Mouse (Mus musculus) CD8-positive naive resting alpha-beta T cell, adult 2 months (primary cell): ENCODE results near the gene Ppp1r16b.
"Not testable (repeated sequence)": the region's sequence is repeated elsewhere in the genome, so short reads cannot be mapped to it uniquely, and the experiment has no call there.

Experiments
- DNase-seq, 2 experiments: peaks; one replicate each; pipeline ENCODE4 v3.0.0; 2022; ENCODE audit warnings: low read depth in 2 of 2, low spot score in 2 of 2

The Ppp1r16b gene

DNA sequence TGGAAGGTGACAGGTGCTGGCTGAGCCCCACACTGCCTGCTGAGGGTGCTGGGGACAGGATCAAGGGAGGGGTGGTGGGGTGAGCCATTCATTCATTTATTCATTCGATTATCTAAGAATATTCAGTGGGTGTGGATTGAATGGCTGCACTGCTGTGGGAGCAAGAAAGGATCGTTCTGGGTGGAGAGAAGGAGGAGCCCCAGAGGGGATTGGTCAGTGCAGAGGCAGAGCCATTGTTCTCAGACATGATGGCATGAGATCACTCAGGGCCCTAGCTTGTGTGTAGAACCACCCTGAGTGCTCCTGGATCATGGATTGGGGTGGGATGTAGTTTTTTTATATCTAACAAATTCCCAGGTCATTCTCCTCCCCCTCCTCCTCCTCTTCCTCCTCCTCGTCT lies 56.3 kb downstream of the Ppp1r16b start:
- no peak for DNase-seq

- no peak for DNase-seq
These were observed 56.9 kb downstream of the Ppp1r16b start for GRCm38 (mm10) chr2:158722135-158722534.

DNA sequence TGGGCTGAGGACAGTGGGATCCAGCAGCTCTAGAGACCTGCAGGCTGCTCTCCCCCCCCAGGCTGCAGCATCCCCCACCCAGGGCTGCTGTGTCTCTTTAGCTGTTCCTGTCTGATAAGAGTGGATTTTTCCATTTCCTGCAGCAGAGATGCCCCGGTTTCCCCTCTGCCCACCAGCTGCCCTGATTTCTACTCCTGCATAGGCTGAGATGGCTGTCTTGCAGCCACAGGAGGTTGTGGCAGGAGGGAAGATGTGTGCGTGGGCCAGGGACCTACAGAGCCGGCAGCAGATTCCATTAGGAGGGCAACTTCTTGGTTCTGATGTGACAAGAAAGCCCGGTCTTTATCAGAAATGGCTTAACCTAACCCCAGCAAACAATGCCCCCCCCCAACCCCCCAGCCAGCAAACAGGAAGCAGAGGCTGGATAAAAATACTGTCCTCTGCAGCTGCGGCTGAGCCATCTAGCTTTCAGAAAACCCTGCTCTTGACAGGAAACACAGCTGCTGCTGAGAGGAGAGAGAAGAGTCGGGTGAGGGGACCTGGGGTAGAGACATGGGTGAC lies 57.9 kb downstream of the Ppp1r16b start:
- peak; percentile 32 to 54 for DNase-seq

DNA sequence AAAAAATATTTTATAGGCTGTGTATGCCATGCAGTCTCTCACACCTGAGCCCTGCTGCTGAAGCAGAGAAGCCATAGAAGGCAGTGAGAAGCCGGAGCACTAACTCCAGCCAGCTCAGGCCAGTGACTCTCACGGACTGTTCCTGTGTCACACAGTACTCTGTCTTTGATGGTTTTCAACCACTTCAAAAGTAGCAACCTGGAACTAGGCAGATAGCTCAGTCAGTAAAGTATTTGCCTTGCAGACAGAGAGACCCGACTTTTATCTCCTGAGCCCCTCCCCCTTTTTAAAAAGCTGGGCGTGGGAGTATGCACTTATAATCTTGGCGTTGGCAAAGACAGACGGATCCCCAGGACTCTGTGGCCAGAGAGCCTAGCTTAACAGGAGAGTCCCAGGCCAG lies 58.6 kb downstream of the Ppp1r16b start:
- DNase-seq, result no peak

DNA sequence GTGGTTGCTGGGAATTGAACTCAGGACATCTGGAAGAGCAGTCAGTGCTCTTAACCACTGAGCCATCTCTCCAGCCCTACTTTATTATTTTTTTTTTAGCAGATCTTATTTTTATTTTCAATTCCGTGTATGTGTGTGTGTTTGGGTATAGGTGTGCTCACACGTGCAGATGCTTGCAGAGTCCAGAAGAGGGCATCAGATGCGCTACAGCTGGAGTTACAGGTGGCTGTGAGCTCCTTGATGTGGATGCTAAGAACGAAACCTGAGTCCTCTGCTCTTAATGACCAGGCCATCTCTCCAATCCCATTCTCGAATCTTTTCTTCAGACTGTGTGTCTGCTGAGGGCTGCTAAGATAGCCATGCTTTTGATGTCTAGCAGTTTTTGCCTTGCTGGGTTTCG lies 61.1 kb downstream of the Ppp1r16b start:
- DNase-seq, result no peak

- no peak for DNase-seq
These were observed 63.0 kb downstream of the Ppp1r16b start for GRCm38 (mm10) chr2:158728061-158728815.

DNA sequence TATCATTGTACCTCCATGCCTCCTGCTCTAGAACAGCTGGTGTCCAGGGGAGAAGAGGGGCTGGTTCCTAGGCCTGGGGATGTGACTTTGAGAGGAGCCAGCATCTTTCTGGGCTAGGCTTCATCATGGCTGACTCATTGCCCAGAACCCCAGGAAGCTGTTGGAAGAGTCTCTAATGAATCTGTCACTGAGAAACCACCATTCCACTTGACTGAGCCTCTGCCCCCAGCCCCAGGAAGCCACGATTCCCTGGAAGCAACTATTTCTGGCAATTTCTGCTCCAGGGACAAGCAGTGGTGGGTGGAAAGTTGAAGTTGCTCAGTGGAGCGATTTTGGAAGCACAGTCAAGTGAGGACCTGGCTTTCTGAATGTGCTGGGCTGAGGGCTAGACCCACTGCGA lies 65.7 kb downstream of the Ppp1r16b start:
- no peak for DNase-seq

DNA sequence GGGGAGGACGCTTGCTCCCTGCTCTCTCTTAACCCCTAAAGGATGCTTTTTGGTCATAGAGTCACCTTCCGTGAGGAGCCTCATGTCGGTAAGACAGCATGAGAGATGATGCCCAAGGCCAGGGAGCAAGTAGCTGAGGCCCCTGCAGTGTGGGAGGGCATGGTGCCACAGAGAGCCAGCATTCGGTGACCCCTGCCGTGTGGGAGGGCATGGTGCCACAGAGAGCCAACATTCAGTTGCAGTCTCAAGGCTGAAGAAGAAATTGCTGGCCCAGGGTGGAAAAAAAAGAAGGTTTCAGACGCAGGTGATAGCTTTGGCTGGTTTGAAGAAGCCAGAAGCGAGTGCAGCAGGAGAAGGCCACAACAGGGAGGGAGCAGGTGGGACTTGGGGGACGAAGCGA lies 67.3 kb downstream of the Ppp1r16b start:
- no peak for DNase-seq

DNA sequence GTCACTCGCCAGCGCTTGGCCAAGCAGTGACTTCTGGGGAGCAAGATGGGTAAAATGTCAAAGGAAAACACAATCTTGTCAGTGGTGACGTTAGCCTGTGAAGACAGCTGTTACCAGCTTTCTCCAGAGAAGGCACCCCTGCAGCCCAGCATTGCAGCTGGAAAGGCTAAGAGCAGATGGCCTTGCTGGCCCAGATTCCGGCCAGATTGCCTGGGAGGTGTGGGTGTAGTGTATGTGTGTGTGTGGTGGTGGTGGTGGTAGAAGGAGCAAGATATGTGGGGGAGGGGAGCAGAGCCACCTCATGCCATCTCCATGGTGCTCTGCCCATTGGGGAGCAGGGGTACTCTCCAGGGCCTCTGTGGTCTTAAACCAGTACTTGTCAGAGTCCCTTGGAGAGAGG lies 67.9 kb downstream of the Ppp1r16b start:
- no peak for DNase-seq

DNA sequence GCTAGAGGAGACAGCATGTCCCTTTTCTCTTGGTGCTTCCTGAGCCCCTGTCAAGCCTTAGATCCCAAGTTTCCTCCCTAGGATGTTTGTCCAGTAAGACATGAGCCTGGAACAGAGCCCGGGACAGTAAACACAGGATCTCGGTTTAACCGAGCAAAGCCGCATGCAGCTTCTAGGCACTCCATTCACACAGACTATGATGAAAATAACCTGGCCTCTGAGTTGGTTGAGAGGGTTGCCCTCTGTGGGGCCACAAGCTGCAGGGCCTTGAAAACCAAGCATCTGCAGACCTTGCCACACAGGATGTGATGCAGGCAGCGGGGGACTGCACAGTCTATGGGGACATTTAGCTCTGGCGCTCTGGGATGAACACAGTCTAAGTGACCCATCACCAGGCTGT lies 68.7 kb downstream of the Ppp1r16b start:
- peak; percentile 49 to 58 for DNase-seq

DNA sequence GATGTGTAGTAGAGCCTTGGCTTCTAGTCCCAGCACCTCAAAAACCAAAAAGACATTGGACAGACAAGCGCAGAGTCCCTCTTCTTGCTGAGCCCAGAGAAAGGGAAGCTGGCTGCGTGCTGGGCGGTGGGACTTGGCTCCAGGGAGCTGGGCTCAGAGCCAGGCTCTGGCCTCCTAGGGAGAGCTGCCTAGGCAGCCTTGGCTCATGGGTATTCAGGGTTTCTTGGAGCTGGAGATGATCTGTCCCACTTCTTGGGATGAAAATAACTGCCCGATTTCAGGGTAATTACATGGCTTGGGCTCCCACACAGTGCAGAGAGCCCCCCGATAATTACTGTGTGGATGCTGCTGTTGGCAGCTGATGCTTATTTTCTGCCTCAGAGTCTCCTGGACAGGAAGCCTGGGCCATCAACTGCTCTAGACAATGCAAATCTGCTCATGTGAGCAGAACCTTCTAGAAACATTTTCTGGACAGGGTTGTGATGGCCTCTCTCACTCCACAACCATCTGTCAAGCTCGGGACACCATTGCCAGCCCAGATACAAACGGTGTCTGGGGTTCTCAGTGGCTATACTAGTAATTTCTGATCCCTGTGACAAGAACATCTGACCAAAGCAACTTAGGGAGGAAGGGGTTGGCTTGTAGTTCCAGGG lies 69.4 kb downstream of the Ppp1r16b start:
- DNase-seq, result no peak

- peak; percentile 31 to 48 for DNase-seq
These were observed 70.1 kb downstream of the Ppp1r16b start for GRCm38 (mm10) chr2:158735340-158735739.

- not testable (repeated sequence) for DNase-seq
These were observed 71.0 kb downstream of the Ppp1r16b start for GRCm38 (mm10) chr2:158736247-158736646.

GRCm38 (mm10) chr2:158738591-158738990 lies 73.4 kb downstream of the Ppp1r16b start:
- DNase-seq, result no peak

GRCm38 (mm10) chr2:158739113-158739512 lies 73.9 kb downstream of the Ppp1r16b start:
- DNase-seq, result no peak

- no peak for DNase-seq
These were observed 75.9 kb downstream of the Ppp1r16b start for GRCm38 (mm10) chr2:158741011-158741501.

GRCm38 (mm10) chr2:158742431-158742830 lies 77.2 kb downstream of the Ppp1r16b start:
- DNase-seq, result no peak

DNA sequence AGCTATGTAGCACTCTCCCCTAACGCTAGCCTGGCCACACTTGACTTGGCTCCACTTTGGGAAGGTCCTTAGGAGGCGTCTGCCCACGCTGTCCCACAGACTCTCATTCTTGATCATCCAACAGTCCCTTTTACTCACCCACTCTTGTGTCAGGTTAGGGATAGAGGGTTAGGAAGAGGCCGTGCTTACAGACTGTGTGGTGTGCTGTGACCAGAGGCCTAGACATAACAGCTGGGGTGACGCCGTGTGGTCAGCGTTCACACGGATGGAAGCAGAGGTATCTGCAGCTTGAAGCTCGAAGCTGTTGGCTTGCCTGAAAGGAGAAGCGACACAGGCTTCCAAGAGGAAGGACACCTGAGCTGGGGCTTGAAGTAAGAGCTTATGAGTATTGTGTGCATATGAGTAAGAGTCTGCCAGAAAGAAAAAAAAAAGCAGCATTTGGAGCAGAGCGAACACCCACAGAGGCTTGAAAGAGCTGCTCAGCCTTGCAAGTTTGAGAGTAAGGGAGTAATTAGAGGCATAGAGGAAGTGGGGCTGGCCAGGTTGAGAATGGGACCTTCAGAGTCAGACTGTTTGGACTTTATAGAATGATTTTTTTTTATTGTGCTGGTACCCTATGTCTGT lies 78.4 kb downstream of the Ppp1r16b start:
- DNase-seq, result no peak

DNA sequence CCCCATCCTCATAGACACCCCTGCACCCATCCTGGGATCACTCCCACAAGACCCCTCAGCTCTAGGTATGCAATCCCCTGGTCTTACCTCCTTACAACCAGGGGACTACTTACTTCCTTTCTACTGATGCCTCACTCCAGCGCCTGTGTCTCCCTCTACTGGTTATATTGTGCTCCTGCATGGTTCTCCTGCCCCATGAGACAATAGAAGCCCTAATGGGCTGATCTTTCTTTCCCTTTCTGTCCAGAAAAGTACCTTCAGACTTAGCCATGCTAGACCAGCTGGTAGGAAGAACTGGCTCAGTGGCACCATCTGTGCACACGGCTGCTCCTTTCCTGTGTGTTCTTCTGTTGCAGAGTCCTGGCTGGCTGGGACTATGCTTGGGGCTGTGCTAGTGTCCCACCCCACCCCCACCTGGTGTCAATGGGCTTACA lies 79.9 kb downstream of the Ppp1r16b start:
- DNase-seq, result peak; percentile 40 to 64

- no peak for DNase-seq
These were observed 81.0 kb downstream of the Ppp1r16b start for GRCm38 (mm10) chr2:158746164-158746563.

DNA sequence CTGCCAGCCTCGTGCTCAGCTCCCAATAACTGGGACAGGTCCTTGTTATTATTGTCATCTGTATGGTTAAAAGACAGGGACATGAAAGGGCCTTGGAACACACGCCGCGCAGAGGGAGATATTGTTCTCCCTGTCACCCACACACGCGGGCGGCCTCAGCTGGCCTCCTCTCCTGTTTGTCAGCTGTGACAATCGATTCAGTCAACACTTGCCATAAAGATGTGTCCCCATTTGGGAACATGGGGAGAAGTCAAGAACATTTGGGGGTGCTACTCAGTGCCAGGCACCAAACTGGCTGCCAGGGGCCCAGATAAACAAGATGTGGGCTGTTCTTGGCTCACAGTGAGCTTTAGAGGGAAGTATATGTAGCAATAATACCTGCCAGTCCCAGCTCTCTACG lies 84.2 kb downstream of the Ppp1r16b start:
- DNase-seq, result no peak

DNA sequence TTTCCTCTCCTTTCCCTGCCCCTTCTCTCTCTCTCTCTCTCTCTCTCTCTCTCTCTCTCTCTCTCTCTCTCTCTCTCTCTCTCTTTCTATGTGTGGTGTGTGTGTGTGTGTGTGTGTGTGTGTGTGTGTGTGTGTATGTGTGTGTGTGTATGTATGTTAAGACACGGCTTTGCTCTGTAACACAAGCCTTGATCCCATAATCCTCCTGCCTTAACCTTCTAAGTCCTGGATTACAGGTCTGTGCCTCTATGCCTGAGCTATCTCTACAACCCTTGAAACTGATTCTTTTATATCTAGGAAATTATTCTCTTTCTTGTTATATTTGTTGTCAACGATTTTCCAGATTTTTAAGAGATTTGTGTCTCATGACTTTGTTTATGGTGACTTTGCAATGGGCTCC lies 95.0 kb downstream of the Ppp1r16b start:
- DNase-seq, result no peak
